Mouse (Mus musculus) neural tube, embryonic 12.5 days (tissue): Measurements from ENCODE around the gene Iqcf3. TPM values are rescaled to one million over a fixed set of nuclear protein-coding genes. Genes with fewer than 3 reads are reported as not detected.

ENCODE experiments used
- ATAC-seq: fragments of 200-750 bp; cut with Nextera tagmentation; 2 replicates; pipeline ENCODE4 v1.8.0; 2017; ENCODE audit warnings: low read depth, mild to moderate bottlenecking, moderate TSS enrichment, moderate library complexity; ENCODE audit not compliant: low FRiP score
- H3K27ac ChIP-seq: fragments of 300-500 bp; sonication (generic); 2 replicates; pipeline ENCODE4 v1.5.1; 2016
- H3K27me3 ChIP-seq: fragments of 300-500 bp; sonication (generic); replicated peaks from 2 replicates; pipeline ENCODE4 v1.6.1; 2016; ENCODE audit warnings: mild to moderate bottlenecking
- H3K36me3 ChIP-seq: fragments of 300-500 bp; sonication (generic); 2 replicates; pipeline ENCODE4 v1.6.1; 2016; ENCODE audit warnings: mild to moderate bottlenecking
- H3K4me1 ChIP-seq: fragments of 300-500 bp; sonication (generic); 2 replicates; pipeline ENCODE4 v1.6.1; 2016
- H3K4me2 ChIP-seq: fragments of 300-500 bp; sonication (generic); replicated peaks from 2 replicates; pipeline ENCODE4 v1.6.1; 2016; ENCODE audit warnings: mild to moderate bottlenecking
- H3K4me3 ChIP-seq: fragments of 300-500 bp; sonication (generic); 2 replicates; pipeline ENCODE4 v1.5.1; 2016
- H3K9ac ChIP-seq: fragments of 300-500 bp; sonication (generic); 2 replicates; pipeline ENCODE4 v1.6.1; 2016; ENCODE audit warnings: mild to moderate bottlenecking
- H3K9me3 ChIP-seq: fragments of 300-500 bp; sonication (generic); 2 replicates; pipeline ENCODE4 v1.6.1; 2016; ENCODE audit warnings: mild to moderate bottlenecking
- WGBS: fragments of 180-500 bp; shearing (Covaris S2); methylation state at CpG from one replicate; pipeline ENCODE4 v1.1.7; 2016; 5-methylcytosine and 5-hydroxymethylcytosine counted together
- polyA plus RNA-seq: library from polyadenylated mRNA; unstranded; fragments of >200 nt; fragmentation: Nextera tagmentation; extraction: Ambion mirVana; gene quantifications from 2 replicates; pipeline ENCODE4 v1.2.1, GENCODE M21; 2016

Iqcf3 gene
- polyA plus RNA-seq, 1 experiment from 2014 or later = not detected

DNA sequence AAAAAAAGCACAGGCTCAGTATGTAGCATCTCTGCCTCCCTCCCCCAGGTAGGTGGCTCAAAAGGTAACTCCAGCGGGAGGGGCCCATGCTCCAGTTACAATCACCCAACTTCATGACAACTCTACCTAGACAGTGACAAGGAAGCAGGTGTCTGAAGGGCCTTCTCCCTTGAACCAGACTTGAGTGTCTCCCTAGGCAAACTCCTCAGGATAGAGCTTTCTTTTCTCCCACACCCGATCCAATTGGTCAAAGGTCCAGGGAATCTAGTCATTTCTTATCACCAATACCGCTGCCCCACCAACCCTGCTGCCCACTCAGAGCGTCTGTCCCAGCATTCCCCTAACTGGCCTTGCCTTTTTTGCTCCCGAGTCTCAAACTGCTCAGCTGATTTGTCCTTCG is 94.7 kb downstream of the Iqcf3 start:
- Histone ChIP-seq H3K4me3 (no peak overlapping the region), H3K9me3 (no peaks in the 10 kb centered on the region), H3K36me3 (peaks cover 29% of the 10 kb centered on the region), H3K27me3 (peaks cover 4% of the 10 kb centered on the region; the same call in 1 of the 2 replicates), H3K4me2 (no peak overlapping the region), H3K27ac (no peak overlapping the region), H3K4me1 (peaks cover 32% of the 10 kb centered on the region), H3K9ac (no peak overlapping the region)
- 92% methylated on average over 6 of the region's 6 CpGs for WGBS
- ATAC-seq = no peak

DNA sequence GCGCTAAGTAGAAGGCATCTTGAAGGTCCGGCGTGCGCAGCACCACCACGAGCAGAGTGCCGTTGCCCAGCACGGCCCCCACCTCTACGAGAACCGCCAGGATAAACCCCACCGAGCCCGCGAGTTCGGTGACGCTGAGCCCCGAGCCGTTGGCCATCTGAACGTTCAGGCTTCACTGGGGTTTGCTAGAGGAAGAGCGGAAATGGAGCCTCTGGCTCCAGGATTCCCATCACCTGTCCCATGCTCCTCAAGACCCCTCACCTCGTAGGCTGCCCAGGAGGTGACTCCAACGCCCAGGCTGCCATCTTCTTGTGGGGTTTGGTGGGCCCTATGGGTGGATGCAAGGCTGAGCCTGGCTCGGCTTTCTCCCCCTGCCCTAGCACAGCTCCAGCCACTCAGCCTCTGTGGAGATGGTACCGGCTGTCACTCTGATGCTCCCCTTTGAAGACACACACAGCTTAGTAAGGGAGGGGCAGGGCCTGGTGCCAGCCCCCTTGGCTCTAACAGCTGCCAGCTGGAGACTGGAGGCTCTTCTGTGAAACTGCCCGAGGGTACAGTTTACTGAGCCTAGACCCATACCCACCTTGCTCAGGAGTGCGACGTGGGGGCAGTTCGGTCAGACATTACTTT is 95.7 kb downstream of the Iqcf3 start, which contains the start of gene Gpr62:
Gpr62 (minus strand) TSS at position 368 of the 630 bp plus-strand sequence.
- Histone ChIP-seq H3K4me2 (peak within 1 kb of the TSS; percentile 94), H3K9ac (peak within 1 kb of the TSS; percentile 78), H3K4me3 (peak within 1 kb of the TSS; percentile 52), H3K36me3 (peaks cover 38% of the 10 kb centered on the region), H3K4me1 (peaks cover 29% of the 10 kb centered on the region), H3K27ac (peak within 1 kb of the TSS; percentile 42; the same call in 1 of the 2 replicates), H3K9me3 (no peaks in the 10 kb centered on the region), H3K27me3 (peaks cover 4% of the 10 kb centered on the region; the same call in 1 of the 2 replicates)
- WGBS = 30% methylated on average over 26 of the region's 26 CpGs
- ATAC-seq = peak; percentile 29; the same call in 1 of the 2 replicates

DNA sequence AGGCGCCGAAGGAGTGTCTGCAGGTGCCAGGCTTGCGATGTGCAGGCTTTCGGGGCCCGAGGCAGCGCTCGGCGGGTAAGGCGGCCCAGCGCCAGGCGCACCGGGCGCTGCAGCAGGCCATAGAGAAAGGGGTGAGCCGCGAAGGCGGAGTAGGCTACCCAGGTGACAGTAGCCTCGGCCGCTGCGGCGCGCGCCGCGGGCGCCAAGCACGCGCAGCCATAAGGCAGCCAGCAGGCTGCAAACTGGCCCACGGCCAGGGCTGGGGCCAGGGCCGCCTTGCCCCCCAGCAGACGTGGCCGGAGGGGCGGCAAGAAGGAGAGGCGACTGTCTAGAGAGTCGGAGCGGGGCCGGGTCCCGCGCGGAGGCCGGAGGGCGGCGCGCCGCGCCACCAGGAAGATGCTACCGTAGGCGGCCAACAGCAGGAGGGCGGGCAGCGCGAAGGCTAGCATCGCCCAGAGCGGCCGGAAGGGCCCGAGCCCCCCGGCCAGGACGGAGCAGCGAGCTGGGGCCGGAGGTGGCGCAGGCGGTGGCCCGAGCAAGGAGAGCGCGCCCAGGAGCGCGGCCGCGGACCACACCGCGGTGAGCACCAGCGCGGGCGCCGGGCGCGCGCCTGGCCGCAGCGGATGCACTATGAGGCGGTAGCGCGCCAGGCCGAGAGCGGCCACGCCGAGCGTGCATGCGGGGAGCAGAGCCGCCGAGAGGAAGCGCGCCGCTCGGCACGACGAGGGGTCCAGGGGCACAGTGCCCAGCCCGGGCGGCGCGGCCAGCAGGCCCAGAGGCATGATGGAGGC is 96.5 kb downstream of the Iqcf3 start:
- no peaks in the 10 kb centered on the region for H3K9me3 ChIP-seq
- WGBS = 2% methylated on average over 99 of the region's 99 CpGs
- H3K4me1 ChIP-seq = peaks cover 37% of the 10 kb centered on the region
- peak overlapping the region; percentile 94 for H3K4me2 ChIP-seq
- H3K27ac ChIP-seq = peak overlapping the region; percentile 42; the same call in 1 of the 2 replicates
- H3K4me3 ChIP-seq = peak overlapping the region; percentile 52
- peak overlapping the region; percentile 78 for H3K9ac ChIP-seq
- ATAC-seq = peak; percentile 65
- peaks cover 46% of the 10 kb centered on the region for H3K36me3 ChIP-seq
- H3K27me3 ChIP-seq = peaks cover 4% of the 10 kb centered on the region; the same call in 1 of the 2 replicates

DNA sequence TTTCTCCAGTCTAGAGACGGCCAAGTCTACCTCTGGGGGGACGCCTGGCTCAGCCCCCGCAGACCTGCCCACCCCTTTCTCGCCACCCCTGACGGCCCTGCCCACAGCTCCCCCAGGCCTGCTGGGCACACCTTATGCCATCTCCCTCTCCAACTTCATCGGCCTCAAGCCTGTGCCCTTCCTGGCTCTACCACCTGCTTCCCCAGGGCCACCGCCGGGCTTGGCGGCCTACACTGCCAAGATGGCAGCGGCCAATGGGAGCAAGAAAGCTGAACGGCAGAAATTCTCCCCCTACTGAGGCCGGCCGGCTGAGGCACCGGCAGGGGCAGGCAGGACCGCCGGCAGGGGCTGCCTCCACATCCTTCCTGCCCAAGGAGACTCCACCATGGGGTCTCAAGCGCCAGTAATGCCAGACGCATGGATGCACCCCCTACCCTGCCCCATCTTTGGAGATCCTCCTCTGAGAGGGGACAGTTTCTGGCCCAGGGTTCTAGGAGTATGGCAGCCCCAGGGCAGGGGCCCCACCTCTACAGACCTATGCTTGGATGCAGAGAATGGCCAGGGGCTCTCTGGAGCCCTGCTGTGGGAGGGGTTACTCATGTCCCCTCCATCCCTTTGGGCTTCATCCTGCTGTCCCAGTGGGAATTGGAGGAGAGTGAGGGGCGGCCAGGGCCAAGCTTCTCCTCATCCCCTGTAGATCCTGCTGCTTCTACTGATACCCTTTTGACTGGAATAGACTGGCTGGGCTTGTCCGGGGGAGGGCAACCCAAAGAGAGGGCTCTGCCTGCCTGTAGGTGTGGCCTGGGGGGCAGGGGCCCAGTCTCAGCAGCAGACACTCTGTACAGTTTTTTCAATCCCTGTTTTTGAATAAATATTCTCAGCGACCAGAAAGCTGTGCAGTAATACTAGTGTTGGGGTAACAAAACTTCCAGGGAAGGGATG is 98.0 kb downstream of the Iqcf3 start:
- no peaks in the 10 kb centered on the region for H3K9me3 ChIP-seq
- peaks cover 4% of the 10 kb centered on the region; the same call in 1 of the 2 replicates for H3K27me3 ChIP-seq
- ATAC-seq = no peak
- no peak overlapping the region; the same call in 1 of the 2 replicates for H3K4me2 ChIP-seq
- peaks cover 53% of the 10 kb centered on the region for H3K36me3 ChIP-seq
- no peak overlapping the region for H3K27ac ChIP-seq
- H3K9ac ChIP-seq = no peak overlapping the region
- no peak overlapping the region for H3K4me3 ChIP-seq
- WGBS = 83% methylated on average over 21 of the region's 21 CpGs
- peaks cover 52% of the 10 kb centered on the region for H3K4me1 ChIP-seq

DNA sequence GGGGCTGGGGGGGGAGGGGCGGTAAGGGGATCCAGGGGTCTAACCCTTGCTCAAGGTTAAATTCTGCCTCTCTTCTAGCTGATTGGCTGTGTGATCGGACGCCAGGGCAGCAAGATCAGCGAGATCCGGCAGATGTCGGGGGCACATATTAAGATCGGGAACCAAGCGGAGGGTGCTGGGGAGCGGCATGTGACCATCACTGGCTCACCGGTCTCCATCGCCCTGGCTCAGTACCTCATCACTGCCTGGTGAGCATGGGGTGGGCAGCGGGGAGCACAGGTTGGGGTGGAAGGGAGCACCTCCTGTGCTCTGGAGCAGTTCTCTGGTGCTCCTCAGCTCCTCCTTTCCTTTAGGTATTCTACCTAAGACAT is 99.0 kb downstream of the Iqcf3 start:
- H3K27me3 ChIP-seq = peaks cover 4% of the 10 kb centered on the region; the same call in 1 of the 2 replicates
- peaks cover 61% of the 10 kb centered on the region for H3K4me1 ChIP-seq
- H3K27ac ChIP-seq = no peak overlapping the region
- H3K4me2 ChIP-seq = no peak overlapping the region
- WGBS = 93% methylated on average over 12 of the region's 12 CpGs
- H3K36me3 ChIP-seq = peaks cover 53% of the 10 kb centered on the region
- no peak overlapping the region for H3K4me3 ChIP-seq
- H3K9me3 ChIP-seq = no peaks in the 10 kb centered on the region
- no peak for ATAC-seq
- no peak overlapping the region for H3K9ac ChIP-seq

DNA sequence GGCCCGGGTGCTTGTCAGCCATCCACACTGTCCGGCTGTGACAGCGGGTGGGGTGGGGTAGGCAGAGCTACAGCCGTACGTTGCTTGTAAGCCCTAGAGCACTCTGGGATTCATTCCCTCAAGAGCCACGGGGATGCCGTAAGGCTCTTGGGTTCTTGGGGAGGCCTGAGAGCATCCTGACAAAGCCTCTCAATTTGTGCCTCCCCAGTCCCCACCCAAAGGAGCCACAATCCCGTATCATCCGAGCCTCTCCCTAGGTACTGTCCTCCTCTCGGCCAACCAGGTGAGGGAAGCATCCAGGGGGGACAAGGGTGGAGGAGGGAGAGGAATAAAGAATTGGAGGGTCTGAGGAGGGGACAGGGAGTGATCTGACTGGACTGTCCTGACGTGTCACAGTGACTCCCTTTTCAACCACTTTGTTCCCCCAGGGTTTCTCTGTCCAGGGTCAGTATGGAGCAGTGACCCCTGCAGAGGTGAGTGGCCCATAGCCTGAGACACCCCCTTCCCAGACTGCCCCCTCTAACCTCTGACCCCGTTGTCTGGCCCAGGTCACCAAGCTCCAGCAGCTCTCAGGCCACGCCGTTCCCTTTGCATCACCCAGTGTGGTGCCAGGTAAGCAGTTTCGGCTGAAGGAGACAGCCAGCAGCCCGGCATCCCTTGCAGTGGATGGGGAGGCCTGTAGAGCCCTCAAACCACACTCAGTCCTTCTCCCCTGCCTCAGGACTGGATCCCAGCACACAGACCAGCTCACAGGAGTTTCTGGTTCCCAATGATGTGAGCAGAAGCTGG is 99.6 kb downstream of the Iqcf3 start:
- H3K27ac ChIP-seq = no peak overlapping the region

DNA sequence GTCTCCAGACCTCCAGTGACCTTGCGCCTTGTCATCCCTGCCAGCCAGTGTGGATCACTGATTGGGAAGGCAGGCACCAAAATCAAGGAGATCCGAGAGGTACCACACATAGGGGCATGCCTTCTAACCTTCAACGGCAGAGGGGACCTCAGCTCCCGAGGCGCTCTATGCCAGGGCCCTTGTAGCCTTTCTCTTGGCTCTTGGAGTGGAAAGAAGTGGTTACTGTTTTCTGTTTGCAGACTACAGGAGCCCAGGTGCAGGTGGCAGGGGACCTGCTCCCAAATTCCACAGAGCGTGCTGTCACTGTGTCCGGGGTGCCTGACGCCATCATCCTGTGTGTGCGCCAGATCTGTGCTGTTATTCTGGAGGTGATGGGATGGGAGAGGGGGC is 100.4 kb downstream of the Iqcf3 start:
- Histone ChIP-seq H3K36me3 (peaks cover 53% of the 10 kb centered on the region), H3K9ac (peak overlapping the region; percentile 38; the same call in 1 of the 2 replicates), H3K9me3 (no peaks in the 10 kb centered on the region), H3K4me2 (no peak overlapping the region), H3K4me1 (peaks cover 75% of the 10 kb centered on the region), H3K27me3 (peaks cover 4% of the 10 kb centered on the region; the same call in 1 of the 2 replicates), H3K4me3 (no peak overlapping the region), H3K27ac (no peak overlapping the region)
- WGBS = 93% methylated on average over 9 of the region's 9 CpGs
- ATAC-seq = no peak

More for the DNA sequence above, 99.6 kb downstream of the Iqcf3 start:
- Histone ChIP-seq H3K27me3 (peaks cover 4% of the 10 kb centered on the region; the same call in 1 of the 2 replicates), H3K36me3 (peaks cover 53% of the 10 kb centered on the region), H3K9me3 (no peaks in the 10 kb centered on the region), H3K4me2 (no peak overlapping the region), H3K9ac (no peak overlapping the region), H3K4me1 (peaks cover 67% of the 10 kb centered on the region), H3K4me3 (no peak overlapping the region)
- 86% methylated on average over 16 of the region's 16 CpGs for WGBS
- ATAC-seq = no peak

DNA sequence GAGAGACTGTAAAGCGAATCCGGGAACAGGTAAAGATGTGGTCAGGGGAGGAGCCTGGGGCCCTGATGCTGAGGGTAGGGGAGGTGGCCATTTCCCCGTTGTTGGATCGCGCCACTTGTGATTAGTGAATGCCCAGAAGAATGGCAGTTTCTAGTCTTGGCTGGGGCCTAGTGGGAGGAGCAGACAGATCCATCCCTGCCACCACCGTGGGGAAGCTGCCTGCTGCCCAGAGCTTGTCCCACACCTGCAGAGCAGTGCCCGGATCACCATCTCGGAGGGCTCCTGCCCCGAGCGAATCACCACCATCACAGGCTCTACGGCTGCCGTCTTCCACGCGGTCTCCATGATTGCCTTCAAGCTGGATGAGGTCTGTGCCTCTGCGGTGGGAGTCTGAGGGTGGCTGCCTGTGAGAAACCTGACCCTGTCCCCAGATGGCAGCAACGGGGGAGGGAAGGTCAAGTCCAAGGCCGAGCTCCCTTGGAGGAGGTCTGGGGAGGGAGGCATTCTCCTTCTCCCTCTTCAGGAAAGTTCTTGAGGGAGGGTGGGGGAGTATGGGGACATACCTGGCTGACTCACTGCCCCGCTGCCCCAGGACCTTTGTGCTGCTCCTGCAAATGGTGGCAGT is 100.9 kb downstream of the Iqcf3 start:
- Histone ChIP-seq H3K4me1 (peaks cover 77% of the 10 kb centered on the region), H3K27ac (no peak overlapping the region), H3K27me3 (peaks cover 4% of the 10 kb centered on the region; the same call in 1 of the 2 replicates), H3K36me3 (peaks cover 53% of the 10 kb centered on the region), H3K9me3 (no peaks in the 10 kb centered on the region), H3K4me2 (peak overlapping the region; percentile 22; the same call in 1 of the 2 replicates), H3K9ac (peak overlapping the region; percentile 38; the same call in 1 of the 2 replicates), H3K4me3 (no peak overlapping the region)
- ATAC-seq = no peak
- 77% methylated on average over 18 of the region's 18 CpGs for WGBS

DNA sequence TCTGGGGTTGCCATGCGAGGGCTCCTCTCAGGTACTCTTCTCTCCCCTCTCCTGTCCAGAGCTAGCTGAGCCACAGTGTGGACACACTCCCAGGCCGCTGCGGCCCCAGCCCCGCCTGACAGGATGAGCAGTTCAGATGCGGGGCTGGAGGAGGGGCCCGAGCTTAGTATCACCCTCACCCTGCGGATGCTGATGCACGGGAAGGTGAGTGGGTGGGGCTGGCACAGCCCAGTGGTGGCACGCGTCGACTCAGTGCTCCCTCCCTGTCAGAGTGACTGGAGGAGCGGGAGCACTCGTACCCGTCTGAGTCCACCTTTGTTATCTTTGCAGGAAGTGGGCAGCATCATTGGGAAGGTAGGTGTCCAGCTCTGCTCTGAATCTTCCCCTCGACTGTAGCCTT is 101.5 kb downstream of the Iqcf3 start:
- Histone ChIP-seq H3K9ac (no peak overlapping the region), H3K4me2 (peak overlapping the region; percentile 22; the same call in 1 of the 2 replicates), H3K27ac (no peak overlapping the region), H3K36me3 (peaks cover 53% of the 10 kb centered on the region), H3K4me1 (peaks cover 77% of the 10 kb centered on the region), H3K4me3 (no peak overlapping the region), H3K9me3 (no peaks in the 10 kb centered on the region), H3K27me3 (0 out of 2 replicates have a peak, but pooled peaks cover 4% of the 10 kb centered on the region)
- 83% methylated on average over 15 of the region's 15 CpGs for WGBS
- ATAC-seq = no peak

DNA sequence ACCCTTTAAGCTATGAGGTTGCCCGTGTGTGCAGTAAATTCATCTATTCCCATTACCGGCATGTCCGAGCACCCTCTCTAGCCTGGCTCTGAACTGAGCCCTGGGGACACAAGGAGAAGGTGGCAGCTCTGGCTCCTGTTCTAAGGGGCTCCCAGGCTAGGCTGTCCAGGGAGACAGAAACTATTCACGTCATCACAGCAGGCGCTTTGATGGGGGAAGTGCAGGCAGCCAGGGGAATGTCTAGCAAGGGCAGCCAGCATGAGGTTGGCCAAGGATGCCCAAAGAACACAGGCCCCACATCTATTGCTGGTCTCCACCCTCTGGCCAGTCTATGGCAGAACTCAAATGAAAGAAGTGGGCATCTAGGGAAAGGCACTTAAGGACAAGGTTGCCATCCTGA is 103.5 kb downstream of the Iqcf3 start:
- Histone ChIP-seq H3K9ac (peak overlapping the region; percentile 93), H3K27me3 (no peaks in the 10 kb centered on the region), H3K27ac (no peak overlapping the region), H3K4me2 (peak overlapping the region; percentile 92), H3K4me3 (no peak overlapping the region), H3K36me3 (peaks cover 37% of the 10 kb centered on the region), H3K9me3 (no peaks in the 10 kb centered on the region), H3K4me1 (peaks cover 65% of the 10 kb centered on the region)
- ATAC-seq = no peak
- WGBS = 54% methylated on average over 5 of the region's 5 CpGs
